Mouse (Mus musculus) lung, postnatal 10 days (tissue): ENCODE results near the gene Dock7.

ENCODE experiments used
- DNase-seq: peaks from one replicate; pipeline ENCODE4 v3.0.0; 2021

Dock7 gene

DNA sequence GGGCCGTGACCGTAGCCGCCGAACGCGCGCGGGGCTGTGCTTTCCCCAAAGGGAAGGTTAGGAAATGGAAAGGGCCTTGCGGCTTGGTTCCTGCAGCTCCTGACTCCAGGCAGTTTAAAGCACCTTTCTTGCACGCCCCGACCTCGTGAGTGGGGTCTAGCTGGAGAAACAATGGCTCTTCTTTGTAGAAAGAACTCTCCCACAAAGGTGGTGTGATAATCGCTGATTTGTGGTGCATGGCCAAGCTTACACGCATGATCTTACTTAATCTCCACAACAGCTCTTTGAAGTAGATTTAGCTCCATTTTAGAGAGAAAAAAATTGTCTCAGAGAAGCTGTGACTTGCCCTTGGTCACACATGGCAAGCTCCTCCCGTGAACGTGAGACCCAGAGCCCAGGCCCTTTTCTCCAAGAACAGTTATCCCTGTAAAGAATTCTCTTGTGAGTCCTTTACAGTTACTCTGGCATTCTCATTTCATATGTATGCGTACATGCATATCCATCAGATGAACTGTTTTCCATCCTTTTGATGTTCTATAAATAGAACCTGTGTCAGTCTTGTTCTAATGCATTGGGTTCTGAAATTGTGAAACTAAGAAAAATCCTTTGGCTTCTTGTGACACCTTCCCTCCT lies 524 bp upstream of the Dock7 start:
- DNase-seq: no peak

DNA sequence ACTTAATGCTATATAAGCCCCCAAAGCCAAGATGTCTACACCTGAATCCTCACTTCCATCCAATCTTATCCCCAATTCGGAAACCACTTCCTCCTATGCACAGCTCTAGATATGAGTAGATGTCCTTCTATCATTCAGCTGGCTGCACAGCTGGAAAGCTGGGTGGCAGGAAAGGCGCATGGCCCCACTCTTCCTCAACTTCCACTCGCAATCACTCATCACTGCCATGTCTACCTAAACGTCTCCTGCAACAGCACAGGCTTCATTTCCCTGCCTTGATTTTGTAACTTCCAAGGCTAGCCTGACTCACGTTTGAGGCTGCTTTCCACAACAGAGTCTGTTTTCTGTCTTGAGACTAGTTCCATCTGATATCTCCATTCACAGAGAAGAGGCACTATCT lies 1.7 kb downstream of the Dock7 start:
- no peak for DNase-seq

DNA sequence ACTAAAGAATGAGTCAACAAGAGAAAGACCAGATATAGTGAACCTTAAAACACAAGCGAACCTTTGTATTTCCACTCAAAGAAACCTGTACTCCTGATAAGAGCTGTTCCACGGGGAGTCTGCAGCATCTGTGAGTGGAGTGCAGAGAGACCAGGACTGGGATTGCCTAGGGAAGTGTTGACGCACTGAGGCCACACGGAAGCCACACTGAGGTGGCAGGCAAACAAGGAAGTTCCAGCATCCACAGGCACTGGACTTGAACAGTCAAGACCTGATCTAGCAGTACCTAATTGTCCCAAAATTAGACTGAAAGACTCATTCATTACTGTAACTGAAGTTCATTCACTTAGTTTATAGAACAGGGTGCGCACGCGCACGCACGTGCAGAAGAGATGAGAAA lies 4.9 kb downstream of the Dock7 start:
- DNase-seq: no peak

DNA sequence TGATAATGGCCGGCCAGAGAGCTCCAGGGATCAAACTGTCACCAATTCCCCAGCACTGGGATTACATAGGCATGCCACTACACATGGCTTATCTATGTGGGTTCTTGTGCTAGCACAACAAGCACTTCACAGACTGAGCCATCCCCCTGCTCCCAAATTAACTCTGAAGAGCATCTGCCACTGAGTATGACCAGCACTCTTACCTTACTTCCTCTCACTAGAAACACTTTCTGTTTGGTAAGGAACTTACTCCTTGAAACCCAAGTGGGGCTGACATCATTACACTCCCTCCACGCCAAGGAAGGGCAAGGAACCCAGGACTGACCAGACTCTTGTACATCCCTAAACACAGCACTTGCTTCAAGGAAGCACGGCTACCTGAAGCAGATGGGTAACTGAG lies 9.0 kb downstream of the Dock7 start:
- DNase-seq: peak; percentile 10

DNA sequence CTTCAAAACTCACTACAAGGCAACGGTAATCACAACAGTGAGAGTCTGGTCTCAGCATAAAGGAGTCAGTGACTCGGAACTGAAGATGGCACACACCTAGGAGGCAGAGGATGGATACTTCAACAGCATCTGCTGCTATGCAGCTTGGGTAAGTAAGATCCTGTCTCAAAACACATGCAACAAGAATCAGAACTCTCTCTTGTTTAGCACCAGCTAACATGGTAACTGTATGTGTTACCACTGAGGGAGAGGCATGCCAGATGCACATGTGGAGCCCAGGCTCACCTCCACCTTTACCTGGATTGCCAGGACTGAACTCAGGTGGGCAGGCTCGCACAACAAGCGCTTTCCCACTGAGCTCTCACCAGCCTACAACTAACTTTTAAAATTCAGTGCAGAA lies 11.9 kb downstream of the Dock7 start:
- DNase-seq: no peak

DNA sequence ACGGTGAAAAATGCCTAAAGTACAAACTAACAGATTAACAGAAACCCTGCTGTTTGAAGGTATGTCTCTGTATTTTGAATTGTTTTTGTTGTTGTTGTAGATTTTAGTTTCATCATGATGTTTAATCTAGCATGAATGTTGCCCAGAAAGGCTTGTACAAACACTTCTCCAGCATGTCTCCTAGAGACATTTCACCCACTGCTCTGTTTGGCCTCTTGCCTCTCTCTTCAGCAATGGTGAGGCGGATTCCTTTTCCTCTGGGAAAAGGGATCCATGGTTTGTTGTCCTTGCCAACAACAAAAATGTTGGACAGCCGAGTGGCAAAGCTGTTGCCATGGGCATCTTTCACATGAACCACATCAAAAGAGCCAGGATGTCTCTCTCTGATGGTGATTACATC lies 17.9 kb downstream of the Dock7 start:
- DNase-seq: no peak

DNA sequence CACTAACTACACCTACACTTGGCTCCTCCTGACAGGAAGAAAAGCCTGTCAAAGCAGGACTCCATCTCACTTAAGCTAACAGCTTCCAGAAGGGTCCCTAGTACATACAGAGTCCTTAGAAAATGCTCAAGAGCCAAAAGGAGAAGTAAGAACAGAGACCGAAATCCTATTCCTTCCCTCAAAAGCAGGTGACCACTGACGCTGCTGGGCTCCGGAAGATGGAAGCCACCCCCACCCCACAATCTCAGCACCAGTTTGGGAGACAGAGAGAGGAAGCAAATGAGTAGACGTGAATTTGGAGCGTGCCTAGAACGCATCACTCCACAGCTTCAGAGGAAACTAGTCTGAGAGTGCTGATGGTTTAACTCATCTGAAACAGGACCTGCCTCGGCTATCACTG lies 20.0 kb downstream of the Dock7 start:
- no peak for DNase-seq

DNA sequence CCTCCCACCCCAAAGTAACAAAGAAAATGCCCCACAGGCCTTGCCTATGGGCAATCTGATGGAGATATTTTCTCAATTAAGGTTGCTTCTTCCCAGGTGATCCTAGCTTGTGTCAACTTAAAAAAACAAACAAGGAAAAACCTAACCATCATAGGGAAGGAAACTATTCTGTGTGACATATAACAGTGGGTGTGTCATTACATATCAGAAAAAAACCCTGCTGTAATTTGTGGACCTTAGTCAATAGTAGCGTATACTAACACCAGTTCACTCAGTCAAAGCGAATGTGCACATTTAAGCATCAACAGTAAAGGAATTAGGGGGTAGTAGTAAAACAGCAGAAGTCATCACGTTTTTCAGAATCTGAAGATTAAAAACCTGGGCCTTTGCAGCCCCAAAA lies 28.9 kb downstream of the Dock7 start:
- no peak for DNase-seq

DNA sequence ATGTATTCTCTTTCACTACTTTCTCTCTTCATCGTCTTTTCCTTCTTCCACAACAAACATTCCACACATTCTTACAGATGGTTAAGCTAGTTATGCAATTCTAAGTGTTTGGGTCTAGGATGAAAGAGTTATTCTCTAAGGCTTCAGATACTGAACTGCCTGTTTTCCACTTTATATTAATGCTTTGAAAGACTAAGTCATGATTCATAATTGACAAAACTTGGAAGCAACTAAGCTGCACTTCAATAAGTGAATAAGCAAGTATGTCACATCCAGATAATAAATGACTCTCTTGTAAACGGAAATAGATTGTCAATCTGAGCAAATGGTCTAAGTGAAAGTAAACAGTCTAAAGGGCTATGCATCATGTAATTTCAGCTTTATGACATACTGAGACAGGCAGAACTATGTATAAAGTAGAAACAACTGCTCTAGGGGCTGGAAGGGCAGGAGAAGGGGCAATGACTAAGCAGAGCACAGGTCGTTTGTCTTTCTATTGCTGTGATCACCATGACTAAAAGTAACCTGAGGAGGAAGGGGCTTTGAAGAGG lies 29.5 kb downstream of the Dock7 start:
- no peak for DNase-seq

DNA sequence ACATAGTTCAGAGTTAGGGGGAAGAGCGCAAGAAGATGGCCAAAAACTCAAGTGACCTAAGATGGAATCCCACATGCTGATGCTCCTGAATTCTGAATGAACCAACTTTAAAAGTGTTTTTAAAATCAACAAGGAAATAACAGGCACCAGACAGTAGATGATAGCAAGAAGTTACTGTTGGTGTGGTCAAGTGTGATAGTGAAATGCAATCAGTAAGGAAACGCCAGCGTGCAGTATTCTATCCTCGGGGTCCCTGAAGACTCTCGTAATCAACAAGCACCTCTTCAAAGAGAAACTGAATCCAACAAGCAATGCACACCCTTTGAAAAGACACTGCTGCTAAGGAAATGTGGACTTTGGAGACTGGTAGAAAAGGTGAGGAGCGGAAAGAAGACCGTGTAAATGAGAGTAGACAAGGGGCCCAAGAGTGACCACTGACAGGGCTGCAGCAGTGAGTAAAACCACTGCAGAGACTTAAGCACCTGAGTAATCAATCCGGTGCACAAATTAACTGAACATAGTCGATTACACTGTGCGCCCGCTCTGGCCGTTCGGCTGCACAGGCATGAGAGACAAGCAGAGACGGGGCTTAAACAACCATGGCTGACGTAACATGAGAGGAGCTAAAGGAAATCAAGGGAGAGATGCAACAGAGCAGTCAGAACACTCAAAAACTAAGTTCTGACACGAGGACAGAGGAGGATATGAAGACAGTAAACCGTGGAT lies 32.8 kb downstream of the Dock7 start:
- no peak for DNase-seq

DNA sequence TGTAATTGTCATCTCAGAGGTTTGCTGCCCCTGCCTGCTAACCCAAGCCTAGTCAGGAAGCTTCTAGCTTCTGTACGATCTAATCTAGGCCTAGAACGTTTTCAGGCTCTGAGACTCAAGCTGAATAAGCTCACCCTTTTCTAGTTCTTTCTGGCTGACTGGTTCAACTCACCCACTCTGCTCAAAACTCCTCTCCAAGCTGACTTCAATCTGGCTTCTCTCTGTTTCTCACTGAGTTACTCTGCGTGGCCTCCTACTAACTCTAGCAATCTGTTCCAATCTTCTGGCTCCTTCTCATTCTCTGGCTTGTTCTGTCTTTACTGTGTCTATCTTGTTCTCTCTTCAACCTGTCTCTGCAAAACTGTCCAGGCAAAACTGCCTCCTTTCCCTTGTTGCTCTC lies 36.9 kb downstream of the Dock7 start:
- no peak for DNase-seq

DNA sequence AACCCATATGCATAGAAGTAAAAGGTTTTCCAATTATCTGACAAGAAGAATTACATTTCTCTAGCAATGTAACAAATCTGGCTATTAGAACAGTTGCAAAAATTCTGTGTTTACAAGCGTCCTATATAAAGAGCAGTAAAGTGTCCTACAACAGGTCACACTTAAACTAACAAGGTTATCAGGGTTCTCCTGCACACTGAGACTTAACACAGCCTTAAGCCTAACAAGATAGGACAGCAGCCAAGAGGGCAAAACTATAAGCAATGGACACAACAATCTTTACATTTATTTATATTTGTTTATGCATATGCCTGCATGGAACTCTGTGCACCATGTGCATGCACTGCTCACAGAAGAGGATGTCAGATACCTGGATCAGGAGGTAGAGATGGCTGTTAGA lies 39.5 kb downstream of the Dock7 start:
- DNase-seq: no peak

DNA sequence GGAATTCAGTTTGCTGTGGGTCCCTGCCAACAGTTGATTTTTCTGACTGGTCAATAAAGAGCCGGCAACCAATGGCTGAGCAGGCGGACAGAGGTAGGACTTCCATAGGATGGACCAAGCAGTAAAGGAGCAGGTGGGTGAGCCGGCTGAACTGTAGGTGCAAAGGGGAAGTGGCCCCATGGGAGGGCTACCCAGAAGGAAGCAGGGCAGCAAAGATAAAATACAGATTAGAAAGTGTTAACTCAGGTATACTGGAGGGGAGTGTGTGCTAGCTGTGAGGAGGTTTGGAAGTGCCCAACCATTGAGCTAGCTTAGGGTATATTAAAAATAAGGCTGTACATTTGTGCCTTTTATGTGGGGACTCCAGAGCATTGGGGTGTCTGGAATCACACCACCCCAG lies 42.7 kb downstream of the Dock7 start:
- no peak for DNase-seq

DNA sequence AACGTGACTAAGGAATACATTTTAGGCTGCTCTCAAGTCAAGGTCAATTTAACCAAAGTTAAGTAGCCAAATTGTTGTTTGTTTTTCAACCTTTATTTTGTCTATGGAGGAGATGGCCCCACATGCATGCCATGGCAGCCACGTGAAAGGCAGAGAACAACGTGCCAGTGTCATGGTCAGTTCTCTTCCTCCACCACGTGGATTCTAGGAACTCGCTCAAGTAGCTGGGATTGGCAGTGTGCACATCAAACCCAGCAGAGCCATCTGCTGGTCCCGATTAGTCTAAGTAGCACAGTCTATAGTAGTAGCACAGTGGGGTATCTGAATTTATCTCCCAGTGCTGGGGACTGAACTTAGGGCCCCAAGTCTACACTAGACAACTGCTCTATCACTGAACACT lies 51.9 kb downstream of the Dock7 start:
- DNase-seq: no peak

DNA sequence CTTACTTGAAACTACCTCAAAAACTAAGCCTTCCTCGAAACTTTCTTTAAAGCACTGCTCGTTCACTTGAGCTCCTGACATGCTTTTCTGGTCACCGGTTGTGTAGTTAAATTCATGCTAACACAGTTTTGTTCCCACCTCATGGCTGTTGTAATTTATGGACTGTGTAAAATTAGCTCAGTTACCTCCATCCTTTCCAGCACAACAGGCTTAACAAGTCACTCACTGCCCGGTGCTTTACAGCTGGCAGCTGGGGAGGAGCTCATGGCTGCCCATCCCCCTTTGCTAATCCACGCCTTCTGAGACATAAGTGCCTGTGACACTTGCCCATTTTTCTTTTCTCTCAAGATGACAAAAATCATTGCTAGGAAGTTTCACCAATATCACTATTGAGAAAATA lies 56.2 kb downstream of the Dock7 start:
- DNase-seq: no peak

DNA sequence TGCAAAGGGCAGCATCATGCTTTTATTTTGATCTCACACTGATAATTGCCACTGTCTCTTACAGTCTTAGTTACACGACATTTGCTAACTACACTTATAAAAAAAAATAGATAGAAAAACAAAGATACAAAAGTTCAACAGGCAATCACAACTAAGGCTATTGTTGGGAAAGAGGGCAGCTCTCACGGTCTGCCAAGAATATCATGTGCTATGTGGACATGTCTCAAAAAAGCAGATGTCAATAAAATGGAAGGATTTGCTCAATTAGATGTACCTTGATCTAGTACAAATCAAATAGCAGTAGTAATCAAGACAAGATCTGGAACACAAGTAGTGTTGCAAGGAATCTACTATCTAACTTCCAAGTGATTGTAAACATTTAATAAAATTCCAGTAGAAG lies 72.1 kb downstream of the Dock7 start:
- DNase-seq: no peak

DNA sequence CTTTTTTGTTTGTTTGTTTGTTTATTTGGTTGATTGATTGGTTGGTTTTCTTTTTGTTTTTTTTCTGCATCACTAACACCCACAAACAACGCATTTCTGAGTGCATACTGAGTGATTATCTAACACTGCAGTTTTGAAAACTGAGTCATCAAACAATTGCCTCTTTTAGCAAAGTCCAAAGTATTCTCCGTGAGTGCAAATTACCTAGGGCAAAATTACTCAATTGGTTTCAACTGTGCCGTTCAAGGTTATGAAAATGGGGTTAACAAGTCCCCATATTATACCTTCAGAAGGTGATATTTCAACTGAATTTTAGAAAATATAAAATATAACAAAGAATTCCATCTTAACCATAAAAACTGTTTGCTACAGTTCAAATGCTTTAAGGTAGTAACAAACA lies 74.2 kb downstream of the Dock7 start:
- no peak for DNase-seq

DNA sequence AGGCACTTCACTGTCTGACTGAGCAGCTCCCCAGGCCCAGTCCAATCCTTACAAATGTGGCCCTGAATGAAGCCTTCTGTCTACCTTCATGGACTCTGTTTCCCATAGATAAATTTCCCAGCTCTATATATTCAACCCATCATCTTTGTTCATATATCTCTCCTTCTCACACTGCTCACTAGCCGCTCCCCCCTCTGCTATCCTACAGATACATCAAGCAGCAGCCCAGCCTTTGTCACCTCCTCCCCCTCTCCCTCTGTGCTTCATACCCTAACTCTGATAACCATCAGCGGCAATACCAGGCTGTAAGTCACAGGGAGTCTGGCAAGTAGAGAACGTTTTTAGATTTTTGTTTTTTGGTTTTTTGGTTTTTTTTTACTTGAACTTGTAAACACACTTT lies 75.9 kb downstream of the Dock7 start:
- DNase-seq: no peak

DNA sequence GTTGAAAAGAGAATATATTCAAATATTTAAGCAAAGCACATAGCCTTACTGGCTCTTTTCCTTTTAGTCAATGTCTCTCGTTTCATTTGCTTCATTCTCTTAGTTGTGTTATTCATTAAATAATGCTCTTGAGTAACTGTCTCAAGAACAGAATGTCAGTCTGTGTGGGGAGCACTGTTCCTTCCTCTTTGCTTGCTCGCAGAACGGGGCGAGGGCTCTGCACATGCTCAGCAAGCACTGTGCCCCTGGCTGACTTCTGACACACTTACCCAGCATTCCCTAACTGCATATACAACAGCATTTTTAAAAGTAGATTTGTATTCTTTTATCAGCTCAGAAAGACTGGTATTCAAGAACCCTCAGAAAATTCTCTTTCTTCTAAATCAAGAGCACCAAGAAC lies 87.8 kb downstream of the Dock7 start:
- DNase-seq: peak; percentile 6

DNA sequence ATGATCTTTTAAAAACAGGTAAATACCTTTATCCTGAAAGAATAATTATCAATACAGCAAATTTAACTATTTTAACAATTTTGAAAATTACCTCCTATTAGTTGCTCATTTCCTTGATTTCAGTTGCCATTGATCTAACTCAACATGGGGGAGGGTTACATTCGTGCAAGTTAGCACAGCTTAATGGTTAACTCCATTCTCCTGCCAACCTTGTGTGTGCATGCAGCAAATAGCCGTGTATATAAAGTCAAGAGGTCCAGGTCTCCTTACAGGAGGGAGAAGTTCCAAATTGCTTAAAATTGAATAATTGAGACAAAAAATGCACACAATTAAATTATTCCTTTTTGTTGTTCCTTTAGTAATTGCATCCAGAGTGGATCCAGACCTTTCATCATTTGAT lies 90.0 kb downstream of the Dock7 start, which contains the start of gene Angptl3:
TSS of gene Angptl3 (plus strand) at position 269 of the 400 bp plus-strand sequence.
- no peak for DNase-seq

DNA sequence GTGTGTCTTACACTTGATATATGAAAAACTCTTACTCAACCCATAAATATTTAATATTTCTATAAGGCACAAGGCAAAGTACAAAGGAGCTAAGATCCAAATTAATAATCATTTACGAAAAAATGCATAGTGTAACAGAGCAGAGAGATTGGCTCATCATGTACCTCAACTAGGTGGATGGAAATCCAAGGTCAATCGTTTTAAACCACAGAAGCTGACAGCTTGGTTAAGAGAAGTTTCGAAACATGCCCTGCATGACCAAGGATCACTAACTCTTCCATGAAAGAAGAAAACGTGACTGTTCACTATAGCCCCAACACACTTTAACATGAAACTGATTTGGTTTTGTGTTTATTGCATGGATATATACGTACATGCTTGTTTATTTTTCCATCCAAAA lies 92.3 kb downstream of the Dock7 start:
- no peak for DNase-seq

DNA sequence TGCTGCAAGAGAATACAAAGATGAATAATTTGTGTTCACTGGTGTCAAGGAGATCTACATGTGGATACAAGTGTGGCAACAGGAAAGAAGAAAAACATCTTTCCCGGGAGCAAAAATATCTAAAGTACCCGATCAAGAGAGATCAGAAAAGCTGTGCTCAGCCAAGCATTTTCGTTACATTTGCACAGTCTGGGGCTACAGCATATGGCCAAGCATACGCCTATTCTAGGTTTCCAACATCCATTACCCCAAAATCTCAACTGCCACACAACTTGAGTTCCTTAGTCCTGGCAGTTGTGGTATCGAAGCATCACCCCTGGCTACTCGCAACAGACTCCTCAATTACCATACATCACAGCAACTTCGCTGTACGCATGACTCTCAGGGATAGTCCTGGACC lies 98.5 kb downstream of the Dock7 start:
- DNase-seq: no peak

DNA sequence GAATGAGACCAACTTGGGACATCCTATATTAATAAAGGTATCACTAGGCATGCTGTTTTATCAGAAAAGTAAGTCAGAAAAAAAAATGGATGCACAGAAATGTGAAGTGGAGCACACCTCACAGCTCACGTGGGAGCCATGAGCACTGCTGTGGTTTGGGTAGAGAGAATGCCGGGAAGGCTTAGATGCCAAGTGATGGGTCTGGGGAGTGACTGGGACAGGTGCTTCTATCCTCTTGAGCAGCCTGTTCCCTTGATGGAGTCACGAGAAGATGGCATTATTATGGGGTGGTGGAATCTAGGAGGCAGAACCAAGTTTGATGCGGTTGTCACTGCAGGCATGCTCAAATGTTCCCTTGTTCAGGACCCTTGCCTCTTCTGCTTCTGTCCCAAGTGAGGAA lies 109.7 kb downstream of the Dock7 start:
- DNase-seq: no peak

DNA sequence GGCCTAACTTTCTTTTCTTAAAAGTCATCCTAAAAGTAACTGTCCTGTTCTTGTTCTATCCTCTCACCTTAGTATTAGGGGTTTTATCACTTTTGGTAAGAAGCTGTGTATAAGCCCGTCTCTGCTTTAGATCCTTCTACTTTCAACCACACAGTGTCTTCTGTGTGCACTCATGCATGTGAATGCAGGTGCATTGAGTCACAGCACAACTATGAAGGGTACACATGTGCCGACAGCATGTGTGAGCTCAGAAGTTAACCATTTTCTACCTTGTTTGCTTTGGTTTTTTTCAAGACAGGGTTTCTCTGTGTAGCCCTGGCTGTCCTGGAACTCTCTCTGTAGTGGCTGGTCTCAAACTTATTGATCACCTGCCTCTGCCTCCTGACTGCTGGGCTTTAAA lies 114.4 kb downstream of the Dock7 start:
- no peak for DNase-seq

DNA sequence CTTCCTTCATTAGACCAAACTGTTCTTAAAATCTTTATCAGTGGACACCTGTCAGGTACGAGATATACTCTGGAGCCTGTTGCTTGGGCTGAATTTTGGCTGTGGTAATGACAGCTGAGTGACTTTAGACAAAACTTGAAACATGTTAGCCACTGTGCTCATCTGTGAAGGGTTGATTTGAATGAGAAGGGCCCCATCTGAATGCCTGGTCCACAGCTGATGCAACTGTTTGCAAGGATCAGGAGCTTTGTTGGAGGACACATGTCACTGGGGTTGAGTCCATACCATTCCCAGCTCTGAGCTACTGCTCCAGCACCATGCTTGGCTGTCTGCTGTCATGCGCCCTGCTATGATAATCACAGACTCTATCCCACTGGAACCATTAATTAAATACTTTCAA lies 115.1 kb downstream of the Dock7 start:
- no peak for DNase-seq
